Mouse (Mus musculus) WW6 (cell line): ENCODE data around the gene Cct7.

Source experiments
- DNase-seq: peaks from one replicate; pipeline ENCODE4 v3.0.0-alpha.2; 2013; ENCODE audit warnings: low read depth, low spot score

Gene Cct7

GRCm38 (mm10) chr6:85502103-85502910, 51.0 kb downstream of the Cct7 start:
- DNase-seq = no peak

GRCm38 (mm10) chr6:85502911-85503250, 51.6 kb downstream of the Cct7 start, which contains the start of gene Fbxo41:
Gene Fbxo41 (minus strand): TSS chr6:85502994.
- no peak for DNase-seq

- DNase-seq = no peak
Measured at GRCm38 (mm10) chr6:85504908-85505307, 53.6 kb downstream of the Cct7 start.

- no peak for DNase-seq
Measured at GRCm38 (mm10) chr6:85508602-85509001, 57.3 kb downstream of the Cct7 start.

- no peak for DNase-seq
Measured at GRCm38 (mm10) chr6:85510476-85510875, 59.2 kb downstream of the Cct7 start.

GRCm38 (mm10) chr6:85511286-85512055, 60.2 kb downstream of the Cct7 start:
- no peak for DNase-seq

- no peak for DNase-seq
Measured at GRCm38 (mm10) chr6:85512056-85512440, 60.7 kb downstream of the Cct7 start.

GRCm38 (mm10) chr6:85512577-85513530, 61.5 kb downstream of the Cct7 start:
- no peak for DNase-seq

GRCm38 (mm10) chr6:85513531-85513910, 62.2 kb downstream of the Cct7 start, which contains the start of gene Egr4:
Gene Egr4 (minus strand): TSS chr6:85513589.
- no peak for DNase-seq

- no peak for DNase-seq
Measured at GRCm38 (mm10) chr6:85515941-85516340, 64.6 kb downstream of the Cct7 start.
